ENCODE assay signal across 25 mouse cellular contexts in genomic region chr19:36496532-36496931, GRCm38 (mm10). TPM values are rescaled to one million over a fixed set of nuclear protein-coding genes. Genes with fewer than 3 reads are reported as not detected.
DNase-seq lines count a peak whose midpoint lies in the region; ATAC-seq and TF ChIP-seq lines count a peak whose summit lies in the region.
"Had no signal": no experiment of that assay in that cellular context is flagged by ENCODE, and none has a peak within 500 bp of the region (broad histone marks: within the 10 kb centered on the region; RNA-seq: fewer than 3 reads in every experiment).

No protein-coding gene starts in this region.

- no peaks in the 10 kb centered on the region for H3K36me3 ChIP-seq in hindbrain, embryonic 16.5 days (ENCODE audit: control insufficient read depth, insufficient read depth, low read length)
- no peaks in the 10 kb centered on the region for H3K36me3 ChIP-seq in hindbrain, postnatal 0 days (ENCODE audit: insufficient read depth, low read length)
- H3K36me3 ChIP-seq in heart, embryonic 11.5 days (ENCODE audit: control insufficient read depth, insufficient read depth, low read length), result no peaks in the 10 kb centered on the region
- H3K36me3 ChIP-seq: embryonic facial prominence, embryonic 12.5 days; embryonic facial prominence, embryonic 15.5 days; forebrain, embryonic 10.5 days; G1E; hindbrain, embryonic 10.5 days had no signal

- DNase-seq in cerebellum, postnatal 10 days, result peak; percentile 14 to 19
- DNase-seq in cerebellum, adult 9-10 months, result no peak
- DNase-seq in hindbrain, postnatal 0 days (ENCODE audit: low spot score), result no peak
- DNase-seq in NIH3T3 (ENCODE audit: low read depth), result peak; percentile 58
- DNase-seq in fibroblast of lung, adult 2 months (ENCODE audit: low read depth), result peak; percentile 20
- no peak for DNase-seq in heart, postnatal 10 days
- DNase-seq: B cell, adult 2 months; heart, postnatal 36 days; kidney, adult 18-20 months; kidney, adult 9 months had no signal

- no peaks in the 10 kb centered on the region for H3K9me3 ChIP-seq in hindbrain, embryonic 16.5 days (ENCODE audit: control insufficient read depth, low read length)
- peaks cover 4% of the 10 kb centered on the region; the same call in 1 of the 2 replicates for H3K9me3 ChIP-seq in hindbrain, postnatal 0 days (ENCODE audit: low read length)
- H3K9me3 ChIP-seq in heart, embryonic 11.5 days (replicated peaks; ENCODE audit: control insufficient read depth, low read length), result no peaks in the 10 kb centered on the region
- H3K9me3 ChIP-seq: embryonic facial prominence, embryonic 12.5 days; embryonic facial prominence, embryonic 15.5 days; forebrain, embryonic 10.5 days; forebrain, embryonic 13.5 days; G1E; hindbrain, embryonic 10.5 days had no signal

- intact Hi-C loops in heart, postnatal 10 days (cut with DNase I), result no loop called here

- no peaks in the 10 kb centered on the region for H3K27me3 ChIP-seq in hindbrain, embryonic 16.5 days (replicated peaks; ENCODE audit: control insufficient read depth, insufficient read depth, low read length)
- H3K27me3 ChIP-seq in hindbrain, postnatal 0 days (ENCODE audit: insufficient read depth, low read length), result no peaks in the 10 kb centered on the region
- H3K27me3 ChIP-seq in heart, embryonic 11.5 days (ENCODE audit: control insufficient read depth, insufficient read depth, low read length), result no peaks in the 10 kb centered on the region
- H3K27me3 ChIP-seq: CH12.LX; embryonic facial prominence, embryonic 12.5 days; embryonic facial prominence, embryonic 15.5 days; forebrain, embryonic 13.5 days had no signal

- H3K4me3 ChIP-seq in hindbrain, embryonic 16.5 days (ENCODE audit: low read length), result no peak overlapping the region
- no peak overlapping the region for H3K4me3 ChIP-seq in hindbrain, postnatal 0 days (ENCODE audit: low read length)
- H3K4me3 ChIP-seq in heart, embryonic 11.5 days (ENCODE audit: low read depth, low read length), result no peak overlapping the region
- H3K4me3 ChIP-seq: embryonic facial prominence, embryonic 12.5 days; embryonic facial prominence, embryonic 15.5 days; erythroblast, embryonic 14.5 days; forebrain, embryonic 10.5 days; forebrain, embryonic 13.5 days; hindbrain, embryonic 10.5 days had no signal

- no peak overlapping the region for H3K4me2 ChIP-seq in hindbrain, embryonic 16.5 days (ENCODE audit: low read length)
- H3K4me2 ChIP-seq in hindbrain, postnatal 0 days (ENCODE audit: low read depth, low read length), result no peak overlapping the region
- H3K4me2 ChIP-seq in heart, embryonic 11.5 days, result no peak overlapping the region
- H3K4me2 ChIP-seq: embryonic facial prominence, embryonic 12.5 days; embryonic facial prominence, embryonic 15.5 days; forebrain, embryonic 13.5 days; hindbrain, embryonic 14.5 days had no signal

- TF ChIP-seq CTCF in hindbrain, postnatal 0 days (IDR thresholded peaks at IDR 0.05; ENCODE audit: low read depth), result no peak

- H3K4me1 ChIP-seq in hindbrain, embryonic 16.5 days (ENCODE audit: control insufficient read depth, insufficient read depth, low read depth, low read length), result no peaks in the 10 kb centered on the region
- no peaks in the 10 kb centered on the region for H3K4me1 ChIP-seq in hindbrain, postnatal 0 days (ENCODE audit: insufficient read depth, low read length)
- no peaks in the 10 kb centered on the region for H3K4me1 ChIP-seq in heart, embryonic 11.5 days (ENCODE audit: control insufficient read depth, insufficient read depth, low read length)
- H3K4me1 ChIP-seq: embryonic facial prominence, embryonic 12.5 days; embryonic facial prominence, embryonic 15.5 days; forebrain, embryonic 10.5 days; forebrain, embryonic 13.5 days; hindbrain, embryonic 10.5 days had no signal

- 83% methylated on average over 4 of the region's 4 CpGs for WGBS in hindbrain, embryonic 16.5 days
- 83% methylated on average over 4 of the region's 4 CpGs for WGBS in hindbrain, postnatal 0 days
- 70% methylated on average over 4 of the region's 4 CpGs for WGBS in heart, embryonic 11.5 days (ENCODE audit: insufficient replicate concordance)

- no peak overlapping the region for H3K27ac ChIP-seq in hindbrain, embryonic 16.5 days (ENCODE audit: low read depth, low read length)
- no peak overlapping the region for H3K27ac ChIP-seq in hindbrain, postnatal 0 days
- no peak overlapping the region for H3K27ac ChIP-seq in heart, embryonic 11.5 days (ENCODE audit: low read depth, low read length)
- H3K27ac ChIP-seq: embryonic facial prominence, embryonic 12.5 days; embryonic facial prominence, embryonic 15.5 days; forebrain, embryonic 10.5 days; forebrain, embryonic 13.5 days; hindbrain, embryonic 10.5 days; hindbrain, embryonic 14.5 days had no signal

- ATAC-seq in hindbrain, embryonic 16.5 days, result 0 out of 2 replicates have a peak, but pooled peaks have one; percentile 2
- no peak for ATAC-seq in hindbrain, postnatal 0 days
- ATAC-seq in heart, embryonic 11.5 days (replicated peaks; ENCODE audit: insufficient number of reproducible peaks, low FRiP score, low TSS enrichment), result no peak
- ATAC-seq: activated CD4-positive, CD25-positive, alpha-beta regulatory T cell, adult 4 months; forebrain, embryonic 13.5 days; forebrain, embryonic 16.5 days; inflammation-experienced regulatory T-cells, adult 6 months; intestine, embryonic 16.5 days had no signal

- H3K9ac ChIP-seq in hindbrain, embryonic 16.5 days (ENCODE audit: low read depth, low read length), result no peak overlapping the region
- no peak overlapping the region for H3K9ac ChIP-seq in hindbrain, postnatal 0 days (replicated peaks; ENCODE audit: low read length)
- no peak overlapping the region for H3K9ac ChIP-seq in heart, embryonic 11.5 days (ENCODE audit: low read depth, low read length)
- H3K9ac ChIP-seq: embryonic facial prominence, embryonic 12.5 days; embryonic facial prominence, embryonic 15.5 days; forebrain, embryonic 13.5 days; hindbrain, embryonic 14.5 days had no signal

RNA-seq across cellular contexts. Expression of gene Hectd2, which starts 57.9 kb away (rescaled TPM):
- 8.6 and 8.8 TPM in 2 replicates for polyA plus RNA-seq in hindbrain, embryonic 16.5 days (2015; fragmentation: Nextera tagmentation; extraction: Ambion mirVana)
- total RNA-seq in hindbrain, postnatal 0 days (2014; rRNA removed), result 14.0 and 20.7 TPM in 2 replicates
- polyA plus RNA-seq in hindbrain, postnatal 0 days (2015; fragmentation: Nextera tagmentation; extraction: Ambion mirVana), result 6.7 and 7.7 TPM in 2 replicates
- 10.1 and 11.5 TPM in 2 replicates for polyA plus RNA-seq in heart, embryonic 11.5 days (2014; fragmentation: Nextera tagmentation; extraction: Ambion mirVana)
- total RNA-seq in heart, postnatal 10 days (2021), result 1 to 10 TPM; 3.0 to 3.1 TPM
- polyA plus RNA-seq: erythroblast, embryonic 14.5 days had no signal

Comparison
In these comparisons a context has a peak if more than half of its experiments do, and no peak if none do; other contexts are left out.
1. DNase-seq: peak in cerebellum, postnatal 10 days (2 of 2), NIH3T3 (single experiment) and fibroblast of lung, adult 2 months (single experiment); none in cerebellum, adult 9-10 months (single experiment), hindbrain, postnatal 0 days (single experiment) and heart, postnatal 10 days (0 of 2).